Mouse (Mus musculus): ENCODE measurements around the gene Scaf11.

Gene Scaf11

DNA sequence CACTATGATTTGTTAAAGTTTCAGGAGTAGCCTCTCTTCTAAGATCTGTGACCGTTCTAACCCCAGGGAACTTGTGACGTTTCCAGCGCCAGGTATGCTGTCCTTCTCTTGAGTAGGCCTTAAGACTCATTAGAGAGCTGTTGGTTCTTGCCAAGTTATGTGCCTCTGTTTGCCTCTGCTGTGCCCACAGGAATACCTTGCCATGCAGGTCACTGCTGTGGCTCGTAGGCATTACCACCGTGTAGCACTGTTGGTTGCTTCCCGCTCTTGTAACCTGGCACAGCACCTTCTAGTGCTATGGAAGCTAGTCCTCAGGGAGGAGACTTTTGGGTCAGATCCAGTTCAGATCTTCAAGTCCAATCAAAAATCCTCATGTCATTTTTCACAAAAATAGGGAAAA lies 65.6 kb downstream of the Scaf11 start:
- DNase-seq = no peak

DNA sequence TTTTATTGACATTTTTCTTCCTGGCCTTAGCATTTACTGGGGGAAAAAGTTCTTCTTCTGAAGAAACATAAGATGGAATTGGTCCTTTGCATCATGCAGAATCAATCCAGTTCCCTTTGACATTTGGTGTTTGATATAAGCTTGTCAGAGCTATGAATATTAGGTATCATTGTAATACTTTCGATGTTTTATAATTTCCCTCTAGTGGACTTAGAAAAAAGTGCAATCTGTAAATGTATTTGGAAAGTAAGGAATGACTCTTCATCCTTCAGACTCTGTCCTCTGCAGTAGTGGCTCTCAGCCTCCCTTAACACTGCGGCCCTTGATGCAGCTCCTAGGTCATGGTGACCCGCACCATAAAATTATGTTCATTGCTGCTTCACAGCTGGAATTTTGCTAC lies 67.8 kb downstream of the Scaf11 start:
- DNase-seq = no peak

DNA sequence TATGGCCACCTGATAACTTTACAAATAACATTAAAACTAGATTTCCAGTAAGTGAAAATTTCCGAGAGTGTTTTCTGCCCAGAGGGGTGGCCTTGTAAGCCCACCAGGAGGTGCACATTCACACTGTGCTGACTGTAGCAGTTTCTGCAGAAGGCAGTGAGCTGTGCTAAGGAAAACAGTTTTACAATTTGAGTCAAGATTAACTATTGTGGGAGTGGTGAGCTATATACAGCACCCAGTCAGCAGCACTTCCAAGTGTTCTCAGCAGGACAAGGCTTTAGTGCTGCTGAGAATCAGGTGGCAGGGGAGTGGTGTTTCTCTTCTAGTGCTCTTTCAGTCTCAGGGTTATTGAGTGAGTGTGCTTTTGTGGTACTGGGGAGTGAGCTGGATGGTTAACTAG lies 72.1 kb downstream of the Scaf11 start:
- DNase-seq = no peak

- DNase-seq = no peak
Measured at GRCm38 (mm10) chr15:96382223-96382622, 78.4 kb downstream of the Scaf11 start.

GRCm38 (mm10) chr15:96377701-96378100 lies 82.9 kb downstream of the Scaf11 start:
- DNase-seq = peak; percentile 66 to 69

GRCm38 (mm10) chr15:96377263-96377662 lies 83.4 kb downstream of the Scaf11 start:
- DNase-seq = peak; percentile 26 to 42

DNA sequence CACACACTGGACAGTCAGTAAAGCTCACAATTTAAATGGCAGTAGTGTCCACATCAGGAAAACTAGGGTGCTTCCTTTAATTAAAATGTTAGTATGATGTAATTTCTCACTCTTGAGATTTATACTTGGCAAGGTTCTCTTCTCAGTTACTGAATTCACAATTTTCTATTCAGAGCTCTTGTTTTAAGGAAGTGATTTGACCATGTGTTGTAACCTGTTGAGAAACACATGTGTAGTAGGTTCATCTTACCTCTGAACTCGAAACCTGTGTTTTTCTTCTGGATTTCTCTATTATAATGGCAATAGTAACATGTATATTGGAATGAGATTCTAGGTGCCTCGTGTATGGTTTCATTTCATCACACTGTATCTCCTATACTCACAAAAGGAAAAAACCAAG lies 84.4 kb downstream of the Scaf11 start:
- DNase-seq = no peak

DNA sequence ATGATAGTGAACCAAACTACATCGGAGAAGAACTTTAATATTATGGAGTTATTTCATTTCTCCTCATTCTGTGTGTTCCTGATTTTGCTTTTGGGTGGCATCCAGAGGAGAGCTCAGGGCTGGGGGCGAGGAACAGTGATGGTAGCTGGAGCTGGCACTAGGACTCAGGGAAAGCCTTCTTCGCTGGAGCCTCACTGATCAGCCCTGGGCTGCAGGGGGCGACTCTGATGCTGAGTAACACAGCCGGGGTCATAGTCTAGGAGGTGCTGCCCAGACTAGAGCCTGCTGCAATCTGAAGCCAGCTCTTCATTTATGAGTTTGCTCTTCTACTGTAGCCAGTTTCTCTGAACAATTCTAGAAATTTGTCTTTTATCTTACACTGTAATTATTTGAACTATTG lies 87.5 kb downstream of the Scaf11 start:
- DNase-seq = no peak

DNA sequence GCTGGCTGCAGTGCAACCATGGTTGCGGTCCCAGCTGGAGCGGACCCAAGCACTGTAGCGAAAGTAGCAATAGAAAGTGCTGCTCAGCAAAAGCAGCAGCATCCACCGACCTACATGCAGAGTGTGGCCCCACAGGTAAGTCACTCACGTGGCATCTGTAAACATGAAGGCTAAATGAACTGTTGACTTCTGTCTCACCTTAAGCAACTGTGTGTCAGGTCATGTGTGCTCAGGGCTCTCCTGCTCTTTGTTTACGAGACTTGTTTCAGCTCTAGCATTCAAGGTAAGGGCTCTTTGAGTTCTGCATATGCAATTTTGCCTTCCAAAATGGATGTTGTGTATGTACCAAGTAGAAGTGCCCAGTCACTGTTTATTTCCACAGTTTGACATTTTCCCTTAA lies 88.0 kb downstream of the Scaf11 start:
- no peak for DNase-seq

GRCm38 (mm10) chr15:96371311-96371710 lies 89.3 kb downstream of the Scaf11 start:
- no peak for DNase-seq

DNA sequence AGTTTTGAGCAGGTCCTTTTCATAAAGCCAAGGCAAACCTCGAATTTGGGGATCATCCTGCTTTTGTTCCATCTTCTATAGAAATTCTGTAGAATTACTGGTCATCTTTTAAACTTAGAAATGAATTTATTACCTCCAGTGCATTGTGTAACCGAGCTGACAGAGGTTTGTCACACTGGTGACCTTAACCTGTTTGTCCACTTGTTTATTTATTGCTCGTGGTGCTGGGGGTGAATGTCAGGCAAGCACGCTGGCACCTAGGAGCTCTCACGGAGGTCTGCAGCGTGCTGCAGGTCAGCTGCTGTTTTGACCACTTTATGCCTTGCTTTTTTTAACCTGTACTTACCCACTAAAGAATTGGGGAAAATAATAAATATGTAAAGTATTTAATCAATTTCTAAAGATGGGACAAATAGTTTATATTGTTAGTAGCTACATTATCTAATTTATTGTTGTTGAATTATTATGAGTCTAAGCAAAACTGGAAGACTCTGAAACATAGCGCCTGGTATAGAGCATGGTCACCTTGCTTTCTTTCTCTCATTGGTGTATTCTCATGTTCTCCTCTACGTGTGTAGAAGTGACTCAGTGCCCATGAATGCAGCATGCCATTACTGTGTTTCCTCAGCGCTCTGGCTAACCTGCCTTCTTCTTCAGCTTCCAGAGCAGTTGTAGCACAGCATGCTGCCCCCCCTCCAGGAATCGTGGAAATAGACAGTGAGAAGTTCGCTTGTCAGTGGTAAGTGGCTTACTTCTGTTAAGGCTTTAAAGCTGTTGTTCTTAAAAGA lies 94.3 kb downstream of the Scaf11 start:
- DNase-seq = no peak

GRCm38 (mm10) chr15:96365351-96365750 lies 95.3 kb downstream of the Scaf11 start:
- DNase-seq = no peak
